Mouse (Mus musculus): ENCODE data around the gene Spata32. TPM values are rescaled to one million over a fixed set of nuclear protein-coding genes. Genes with fewer than 3 reads are reported as not detected.

Spata32 gene
- polyA plus RNA-seq, 1 experiment from 2014 or later: not detected

GRCm38 (mm10) chr11:103201664-103202063 is 16.6 kb downstream of the Spata32 start:
- Histone ChIP-seq H3K27me3 (ENCODE audit: control insufficient read depth, insufficient read depth, low read length) (peaks cover 24% of the 10 kb centered on the region), H3K27ac (ENCODE audit: low read length) (no peak overlapping the region; the same call in 1 of the 2 replicates), H3K4me2 (ENCODE audit: low read depth, low read length) (no peak overlapping the region), H3K36me3 (ENCODE audit: control insufficient read depth, insufficient read depth, low read length) (no peaks in the 10 kb centered on the region), H3K4me3 (replicated peaks; ENCODE audit: low read length) (no peak overlapping the region), H3K4me1 (ENCODE audit: control insufficient read depth, insufficient read depth, low read length) (peaks cover 21% of the 10 kb centered on the region), H3K9ac (ENCODE audit: low read length) (peak overlapping the region; percentile 39), H3K9me3 (replicated peaks; ENCODE audit: control insufficient read depth, low read length) (no peaks in the 10 kb centered on the region)
- WGBS: 20% methylated on average over 6 of the region's 6 CpGs
- ATAC-seq (ENCODE audit: insufficient read depth, low FRiP score): peak; percentile 58; the same call in 1 of the 2 replicates

- H3K4me2 ChIP-seq (ENCODE audit: low read depth, low read length): peak overlapping the region; percentile 73
- ATAC-seq (ENCODE audit: insufficient read depth, low FRiP score): peak; percentile 61
- 7% methylated on average over 59 of the region's 59 CpGs for WGBS
- peaks cover 21% of the 10 kb centered on the region for H3K4me1 ChIP-seq (ENCODE audit: control insufficient read depth, insufficient read depth, low read length)
- H3K9ac ChIP-seq (ENCODE audit: low read length): peak overlapping the region; percentile 71
- H3K27me3 ChIP-seq (ENCODE audit: control insufficient read depth, insufficient read depth, low read length): peaks cover 42% of the 10 kb centered on the region
- H3K36me3 ChIP-seq (ENCODE audit: control insufficient read depth, insufficient read depth, low read length): no peaks in the 10 kb centered on the region
- H3K4me3 ChIP-seq (replicated peaks; ENCODE audit: low read length): peak overlapping the region; percentile 53
- no peak overlapping the region for H3K27ac ChIP-seq (ENCODE audit: low read length)
- H3K9me3 ChIP-seq (replicated peaks; ENCODE audit: control insufficient read depth, low read length): no peaks in the 10 kb centered on the region
Measured at GRCm38 (mm10) chr11:103198911-103199803, 19.1 kb downstream of the Spata32 start.

GRCm38 (mm10) chr11:103198339-103198738 is 19.9 kb downstream of the Spata32 start:
- Histone ChIP-seq H3K9ac (ENCODE audit: low read length) (peak overlapping the region; percentile 44; the same call in 1 of the 2 replicates), H3K9me3 (replicated peaks; ENCODE audit: control insufficient read depth, low read length) (no peaks in the 10 kb centered on the region), H3K4me3 (replicated peaks; ENCODE audit: low read length) (peak overlapping the region; percentile 53), H3K4me2 (ENCODE audit: low read depth, low read length) (peak overlapping the region; percentile 73), H3K27ac (ENCODE audit: low read length) (no peak overlapping the region), H3K36me3 (ENCODE audit: control insufficient read depth, insufficient read depth, low read length) (no peaks in the 10 kb centered on the region), H3K4me1 (ENCODE audit: control insufficient read depth, insufficient read depth, low read length) (peaks cover 21% of the 10 kb centered on the region), H3K27me3 (ENCODE audit: control insufficient read depth, insufficient read depth, low read length) (peaks cover 50% of the 10 kb centered on the region)
- WGBS: 11% methylated on average over 16 of the region's 16 CpGs
- ATAC-seq (ENCODE audit: insufficient read depth, low FRiP score): no peak

GRCm38 (mm10) chr11:103197340-103197739 is 20.9 kb downstream of the Spata32 start:
- Histone ChIP-seq H3K4me3 (replicated peaks; ENCODE audit: low read length) (no peak overlapping the region), H3K4me1 (ENCODE audit: control insufficient read depth, insufficient read depth, low read length) (peaks cover 30% of the 10 kb centered on the region), H3K9ac (ENCODE audit: low read length) (no peak overlapping the region), H3K27ac (ENCODE audit: low read length) (no peak overlapping the region), H3K4me2 (ENCODE audit: low read depth, low read length) (no peak overlapping the region), H3K36me3 (ENCODE audit: control insufficient read depth, insufficient read depth, low read length) (no peaks in the 10 kb centered on the region), H3K9me3 (replicated peaks; ENCODE audit: control insufficient read depth, low read length) (no peaks in the 10 kb centered on the region), H3K27me3 (ENCODE audit: control insufficient read depth, insufficient read depth, low read length) (peaks cover 60% of the 10 kb centered on the region)
- no peak for ATAC-seq (ENCODE audit: insufficient read depth, low FRiP score)
- WGBS: 66% methylated on average over 4 of the region's 4 CpGs

GRCm38 (mm10) chr11:103195656-103196055 is 22.6 kb downstream of the Spata32 start:
- peaks cover 24% of the 10 kb centered on the region for H3K4me1 ChIP-seq (ENCODE audit: control insufficient read depth, insufficient read depth, low read length)

GRCm38 (mm10) chr11:103195236-103195635 is 23.0 kb downstream of the Spata32 start:
- H3K4me3 ChIP-seq (replicated peaks; ENCODE audit: low read length): no peak overlapping the region
- peaks cover 24% of the 10 kb centered on the region for H3K4me1 ChIP-seq (ENCODE audit: control insufficient read depth, insufficient read depth, low read length)
- no peak for ATAC-seq (ENCODE audit: insufficient read depth, low FRiP score)
- no peaks in the 10 kb centered on the region for H3K36me3 ChIP-seq (ENCODE audit: control insufficient read depth, insufficient read depth, low read length)
- no peaks in the 10 kb centered on the region for H3K9me3 ChIP-seq (replicated peaks; ENCODE audit: control insufficient read depth, low read length)
- no peak overlapping the region for H3K9ac ChIP-seq (ENCODE audit: low read length)
- H3K27me3 ChIP-seq (ENCODE audit: control insufficient read depth, insufficient read depth, low read length): peaks cover 66% of the 10 kb centered on the region
- H3K27ac ChIP-seq (ENCODE audit: low read length): no peak overlapping the region
- WGBS: 71% methylated on average over 18 of the region's 18 CpGs
- no peak overlapping the region for H3K4me2 ChIP-seq (ENCODE audit: low read depth, low read length)

More at GRCm38 (mm10) chr11:103195656-103196055, 22.6 kb downstream of the Spata32 start:
- no peak overlapping the region for H3K4me2 ChIP-seq (ENCODE audit: low read depth, low read length)
- H3K27ac ChIP-seq (ENCODE audit: low read length): no peak overlapping the region
- WGBS: 84% methylated on average over 5 of the region's 5 CpGs
- no peak overlapping the region for H3K4me3 ChIP-seq (replicated peaks; ENCODE audit: low read length)
- H3K9me3 ChIP-seq (replicated peaks; ENCODE audit: control insufficient read depth, low read length): no peaks in the 10 kb centered on the region
- ATAC-seq (ENCODE audit: insufficient read depth, low FRiP score): no peak
- H3K27me3 ChIP-seq (ENCODE audit: control insufficient read depth, insufficient read depth, low read length): peaks cover 67% of the 10 kb centered on the region
- H3K9ac ChIP-seq (ENCODE audit: low read length): no peak overlapping the region
- H3K36me3 ChIP-seq (ENCODE audit: control insufficient read depth, insufficient read depth, low read length): no peaks in the 10 kb centered on the region

- Histone ChIP-seq H3K9me3 (replicated peaks; ENCODE audit: control insufficient read depth, low read length) (no peaks in the 10 kb centered on the region), H3K9ac (ENCODE audit: low read length) (no peak overlapping the region), H3K4me3 (replicated peaks; ENCODE audit: low read length) (no peak overlapping the region), H3K4me1 (ENCODE audit: control insufficient read depth, insufficient read depth, low read length) (peaks cover 11% of the 10 kb centered on the region), H3K36me3 (ENCODE audit: control insufficient read depth, insufficient read depth, low read length) (no peaks in the 10 kb centered on the region), H3K27me3 (ENCODE audit: control insufficient read depth, insufficient read depth, low read length) (peaks cover 53% of the 10 kb centered on the region), H3K27ac (ENCODE audit: low read length) (no peak overlapping the region), H3K4me2 (ENCODE audit: low read depth, low read length) (no peak overlapping the region)
- WGBS: 46% methylated on average over 9 of the region's 9 CpGs
- no peak; the same call in 1 of the 2 replicates for ATAC-seq (ENCODE audit: insufficient read depth, low FRiP score)
Measured at GRCm38 (mm10) chr11:103193825-103194168, 24.4 kb downstream of the Spata32 start.

- Histone ChIP-seq H3K27ac (ENCODE audit: low read length) (no peak overlapping the region), H3K36me3 (ENCODE audit: control insufficient read depth, insufficient read depth, low read length) (no peaks in the 10 kb centered on the region), H3K4me3 (replicated peaks; ENCODE audit: low read length) (peak overlapping the region; percentile 26), H3K9ac (ENCODE audit: low read length) (peak overlapping the region; percentile 16; the same call in 1 of the 2 replicates), H3K4me1 (ENCODE audit: control insufficient read depth, insufficient read depth, low read length) (peaks cover 11% of the 10 kb centered on the region), H3K9me3 (replicated peaks; ENCODE audit: control insufficient read depth, low read length) (no peaks in the 10 kb centered on the region), H3K27me3 (ENCODE audit: control insufficient read depth, insufficient read depth, low read length) (peaks cover 51% of the 10 kb centered on the region), H3K4me2 (ENCODE audit: low read depth, low read length) (peak overlapping the region; percentile 41)
- no peak for ATAC-seq (ENCODE audit: insufficient read depth, low FRiP score)
- 10% methylated on average over 43 of the region's 44 CpGs for WGBS
Measured at GRCm38 (mm10) chr11:103192956-103193824, 25.0 kb downstream of the Spata32 start.
